ENCODE assay signal across 26 mouse cellular contexts in the genomic region with DNA sequence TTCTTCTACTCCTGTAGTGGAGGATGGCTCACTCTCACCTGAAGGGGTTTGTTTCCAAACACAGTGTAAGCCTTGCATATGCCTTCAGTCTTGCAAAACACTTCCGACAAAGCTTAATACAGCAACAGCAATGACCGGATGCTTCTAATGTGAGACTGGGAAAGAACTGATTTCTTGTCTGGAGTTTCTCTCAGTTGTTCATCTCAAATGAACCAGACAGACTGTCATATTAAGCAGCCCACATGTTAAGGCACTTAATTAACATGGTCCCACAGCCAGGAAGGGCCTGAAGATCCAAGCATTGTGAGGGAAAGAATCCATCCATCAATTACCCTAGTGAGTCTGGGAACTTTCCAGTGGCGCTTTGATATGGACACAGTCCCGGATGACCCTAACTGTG. TPM values are rescaled to one million over a fixed set of nuclear protein-coding genes. Genes with fewer than 3 reads are reported as not detected.
"Had no signal": no experiment of that assay in that cellular context is flagged by ENCODE, and none has a peak within 500 bp of the region (broad histone marks: within the 10 kb centered on the region; RNA-seq: fewer than 3 reads in every experiment).

No protein-coding gene starts in this region.

- H3K4me3 ChIP-seq: heart, adult 2 months; heart, embryonic 13.5 days; heart, embryonic 15.5 days; kidney, embryonic 15.5 days; layer of hippocampus, adult 2 months; left cerebral cortex, adult 2 months; limb, embryonic 10.5 days; limb, embryonic 12.5 days had no signal

- ATAC-seq: forebrain, postnatal 0 days; hindbrain, postnatal 0 days; intestine, embryonic 16.5 days had no signal

- H3K4me1 ChIP-seq: heart, embryonic 13.5 days; heart, embryonic 15.5 days; kidney, embryonic 15.5 days; limb, embryonic 10.5 days; limb, embryonic 12.5 days had no signal

- H3K36me3 ChIP-seq: heart, embryonic 13.5 days; heart, embryonic 15.5 days; kidney, embryonic 15.5 days; limb, embryonic 10.5 days; limb, embryonic 12.5 days had no signal

- H3K4me2 ChIP-seq: heart, embryonic 11.5 days; heart, embryonic 13.5 days; heart, embryonic 15.5 days; hindbrain, embryonic 14.5 days; kidney, embryonic 15.5 days; limb, embryonic 12.5 days; liver, embryonic 11.5 days had no signal

- H3K27me3 ChIP-seq: heart, embryonic 13.5 days; heart, embryonic 15.5 days; kidney, embryonic 15.5 days; limb, embryonic 12.5 days had no signal

- H3K27ac ChIP-seq: heart, adult 2 months; heart, embryonic 13.5 days; heart, embryonic 15.5 days; hindbrain, embryonic 14.5 days; hindbrain, postnatal 0 days; kidney, embryonic 15.5 days; kidney, postnatal 0 days; layer of hippocampus, adult 2 months; left cerebral cortex, adult 2 months; limb, embryonic 10.5 days; limb, embryonic 12.5 days had no signal

- H3K9ac ChIP-seq: forebrain, postnatal 0 days; heart, embryonic 13.5 days; heart, embryonic 15.5 days; hindbrain, embryonic 14.5 days; kidney, embryonic 15.5 days; limb, embryonic 12.5 days had no signal

- H3K9me3 ChIP-seq: heart, embryonic 13.5 days; heart, embryonic 15.5 days; kidney, embryonic 15.5 days; limb, embryonic 10.5 days; limb, embryonic 12.5 days had no signal

- DNase-seq: forebrain, postnatal 0 days; gastrocnemius, postnatal 14 days; gastrocnemius, postnatal 36 days; heart, adult 11 months; heart, adult 2 months; heart, postnatal 14 days; heart, postnatal 36 days; kidney, adult 11 months; kidney, adult 2 months; kidney, adult 9 months; kidney, postnatal 14 days; kidney, postnatal 4 days; liver had no signal

RNA-seq across cellular contexts. Expression of a gene that starts 17.0 kb away (rescaled TPM):
- polyA plus RNA-seq: heart, embryonic 11.5 days had no signal
